Mouse (Mus musculus): ENCODE measurements at regions not wholly inside any gene's neighbourhood (a gene's known extent, or its start where the extent isn't known, plus 50 kb on each side); places are given as distances from the start of the nearest gene placed in this dataset.

- DNase-seq (ENCODE audit: low spot score): peak; percentile 67
These were observed 127.6 kb downstream of the Rpap3 start for GRCm38 (mm10) chr15:97578046-97578445.

DNA sequence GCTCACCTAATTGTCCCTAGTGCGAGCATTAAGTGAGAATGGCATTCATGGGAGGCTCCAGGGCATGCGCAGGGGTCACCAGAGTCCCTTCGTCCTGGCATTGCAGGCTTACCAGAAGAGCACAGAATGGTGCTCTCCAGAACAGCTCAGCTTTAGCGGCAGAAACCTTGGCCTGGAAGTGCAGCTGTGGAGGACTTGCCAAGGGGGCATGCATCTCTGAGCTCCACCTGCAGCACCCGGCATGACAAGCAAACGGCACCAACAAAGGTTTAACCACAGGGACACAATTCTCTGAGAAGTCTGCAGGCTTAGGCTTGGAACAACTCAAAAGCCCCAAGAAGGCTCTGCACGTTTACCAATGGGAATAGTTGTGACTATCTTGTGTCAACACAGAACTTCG lies 128.4 kb downstream of the Rpap3 start:
- peak; percentile 5 for DNase-seq (ENCODE audit: low spot score)

DNA sequence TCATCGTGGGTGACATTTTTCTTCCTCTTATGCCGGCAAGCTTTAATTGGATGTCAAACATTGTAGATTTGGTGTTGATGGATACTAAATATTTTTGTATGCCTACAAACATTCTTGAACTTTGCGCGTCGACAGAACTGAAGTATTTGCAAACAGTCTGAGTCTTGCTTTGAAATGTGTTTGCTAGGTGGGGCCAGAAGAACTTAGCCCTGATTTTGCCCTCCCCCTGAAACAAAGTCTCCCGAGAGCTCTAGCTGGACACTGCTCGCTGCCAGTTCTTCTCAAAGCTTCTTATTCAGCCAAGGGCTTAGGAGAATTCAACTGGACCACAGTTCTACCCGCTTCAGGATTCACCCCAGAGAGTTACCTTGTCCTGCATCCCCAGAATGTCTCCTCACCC lies 133.0 kb downstream of the Rpap3 start:
- DNase-seq (ENCODE audit: low spot score): no peak

- DNase-seq (ENCODE audit: low spot score): no peak
These were observed 133.7 kb downstream of the Rpap3 start for GRCm38 (mm10) chr15:97571885-97572284.

GRCm38 (mm10) chr15:97560096-97560495 lies 145.5 kb downstream of the Rpap3 start:
- DNase-seq (ENCODE audit: low spot score): no peak

DNA sequence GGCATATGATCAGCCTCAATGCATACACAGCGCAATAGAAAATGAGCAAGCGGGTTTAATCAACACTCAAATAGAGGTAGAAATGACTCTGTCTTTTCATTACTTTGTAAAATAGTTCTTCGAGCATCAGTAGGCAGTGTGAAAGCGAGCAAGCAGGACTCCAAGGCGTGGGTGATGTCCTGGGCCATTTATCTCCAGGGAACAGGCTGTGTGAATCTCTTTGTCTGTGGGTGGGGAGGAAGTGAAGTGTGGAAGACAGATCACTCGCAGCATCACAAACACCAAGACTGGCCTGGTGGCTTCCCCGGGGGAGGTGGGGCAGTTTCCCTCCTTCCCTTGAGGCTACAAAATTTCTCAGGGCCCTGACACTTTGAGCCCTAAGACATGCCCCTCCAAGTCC lies 146.9 kb downstream of the Rpap3 start:
- no peak for DNase-seq (ENCODE audit: low spot score)

- DNase-seq (ENCODE audit: low spot score): no peak
These were observed 157.3 kb downstream of the Rpap3 start for GRCm38 (mm10) chr15:97548354-97548753.

GRCm38 (mm10) chr15:97545034-97545433 lies 160.6 kb downstream of the Rpap3 start:
- DNase-seq (ENCODE audit: low spot score): no peak

DNA sequence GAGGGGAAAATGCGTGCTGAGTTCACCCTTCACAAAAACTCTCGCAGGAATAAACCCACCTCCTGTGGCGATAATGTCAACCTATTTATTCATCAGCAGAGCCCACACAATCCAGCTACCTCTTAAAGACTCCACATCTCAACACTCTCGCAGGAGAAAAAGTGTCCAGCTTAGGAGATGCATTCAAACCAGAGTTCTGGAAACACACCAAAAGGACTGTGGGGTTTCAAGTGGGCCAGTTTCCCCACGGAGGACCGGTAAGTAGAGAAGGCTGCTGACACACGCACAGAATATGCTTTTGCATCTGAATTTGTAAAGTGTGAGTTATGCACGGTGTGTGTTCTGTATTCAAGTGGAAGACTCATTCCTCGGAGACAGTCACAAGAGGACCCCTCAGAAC lies 164.0 kb downstream of the Rpap3 start:
- no peak for DNase-seq (ENCODE audit: low spot score)

DNA sequence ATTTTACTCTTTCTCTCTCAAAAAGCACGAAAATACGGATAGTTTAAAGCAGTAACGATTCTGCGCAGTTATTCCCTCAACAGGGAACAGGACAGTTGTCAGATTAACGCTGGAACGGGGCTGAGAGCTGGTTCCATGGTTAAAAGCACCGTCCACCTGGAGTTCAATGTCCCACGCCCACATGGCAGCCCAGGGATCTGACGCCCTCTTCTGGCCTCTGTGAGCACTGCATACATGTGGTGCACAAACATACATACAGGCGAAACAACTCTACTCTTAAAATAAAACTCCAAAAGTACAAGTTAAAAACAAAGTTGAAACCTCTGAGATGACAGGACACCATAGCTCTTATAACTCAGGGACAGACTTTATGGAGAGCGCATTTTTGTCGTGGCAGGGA lies 169.5 kb downstream of the Rpap3 start:
- no peak for DNase-seq (ENCODE audit: low spot score)

GRCm38 (mm10) chr15:97534878-97535277 lies 170.7 kb downstream of the Rpap3 start:
- peak; percentile 8 for DNase-seq (ENCODE audit: low spot score)

DNA sequence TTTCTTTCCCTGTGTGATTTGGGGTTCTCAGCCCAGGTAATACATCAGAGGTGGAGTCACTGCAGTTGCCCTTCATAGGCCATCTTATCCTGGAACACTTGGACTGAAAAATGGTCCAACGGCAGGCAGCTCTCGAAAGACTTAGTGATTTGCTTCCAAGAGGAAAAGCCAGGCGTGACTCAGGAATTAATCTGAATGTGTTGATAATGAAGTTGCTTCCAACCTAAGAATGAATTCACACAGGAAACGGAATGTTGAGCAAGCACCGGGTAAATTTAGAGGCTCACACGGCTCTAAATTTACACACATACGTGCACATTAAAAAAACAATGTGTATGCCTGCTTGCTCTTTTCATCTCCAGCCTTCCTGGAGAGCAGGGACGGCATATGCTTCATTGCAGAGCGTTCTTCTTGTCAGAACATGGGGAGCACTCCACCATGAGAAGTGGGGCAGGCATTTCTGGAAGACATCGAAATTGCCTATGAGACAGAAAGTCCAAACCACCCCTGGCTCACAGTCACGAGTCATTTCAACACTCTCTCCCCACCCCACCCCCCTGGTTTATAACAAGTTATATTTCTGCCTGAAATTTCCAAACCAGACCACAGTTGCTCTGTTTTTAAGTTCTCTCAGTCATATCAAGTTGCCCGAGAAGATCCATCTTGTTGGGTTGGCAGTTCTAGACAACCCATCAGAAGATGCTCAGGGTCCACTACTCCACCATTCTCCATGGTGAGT lies 171.9 kb downstream of the Rpap3 start:
- DNase-seq (ENCODE audit: low spot score): no peak

DNA sequence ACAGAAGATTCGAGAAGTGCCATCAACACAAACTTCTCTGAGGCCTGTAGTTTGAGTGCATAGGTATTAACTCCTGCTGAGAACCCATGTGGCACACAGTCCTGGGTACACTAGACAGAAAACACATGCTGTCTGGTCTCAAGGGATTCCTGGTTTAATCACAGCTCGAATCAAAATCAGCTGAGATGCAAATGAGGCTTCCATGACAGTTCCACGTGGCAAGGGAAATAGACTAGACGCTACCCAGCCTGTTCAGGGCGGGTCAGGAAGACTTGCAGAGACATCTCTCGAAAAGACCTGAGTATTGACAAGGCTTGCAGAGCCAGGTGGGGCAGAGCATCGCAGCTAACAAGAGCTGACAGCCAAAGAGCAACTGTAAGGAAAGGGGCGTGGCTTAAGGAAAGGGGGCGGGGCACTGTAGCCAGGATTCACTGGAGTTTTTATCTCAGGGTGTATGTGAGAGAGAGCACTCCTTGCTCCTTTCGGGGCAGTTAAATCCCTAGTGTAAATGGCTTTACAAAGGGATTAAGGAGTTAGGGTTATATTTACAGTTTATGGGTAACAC lies 173.2 kb downstream of the Rpap3 start:
- DNase-seq (ENCODE audit: low spot score): peak; percentile 10

GRCm38 (mm10) chr15:97528291-97529050 lies 177.2 kb downstream of the Rpap3 start:
- DNase-seq (ENCODE audit: low spot score): no peak

DNA sequence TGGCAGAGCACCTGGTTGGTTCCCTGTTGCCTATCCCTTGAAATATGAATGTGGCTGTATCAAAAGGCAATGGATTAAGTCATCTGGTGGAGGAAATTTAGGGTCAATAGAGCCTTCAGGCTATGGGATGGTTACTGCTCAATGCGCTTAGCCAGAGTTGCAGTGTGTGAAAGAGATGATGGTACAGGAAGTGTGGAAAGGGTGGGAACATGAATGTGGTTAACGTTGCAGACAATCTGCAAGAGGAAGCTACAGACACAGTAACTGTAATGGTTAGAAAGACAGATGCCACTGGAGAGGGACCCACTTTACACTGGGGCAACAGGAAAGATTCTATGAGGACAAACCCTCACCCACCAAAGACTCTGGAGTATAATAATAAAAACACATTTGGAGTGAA lies 185.2 kb downstream of the Rpap3 start:
- DNase-seq (ENCODE audit: low spot score): peak; percentile 15

DNA sequence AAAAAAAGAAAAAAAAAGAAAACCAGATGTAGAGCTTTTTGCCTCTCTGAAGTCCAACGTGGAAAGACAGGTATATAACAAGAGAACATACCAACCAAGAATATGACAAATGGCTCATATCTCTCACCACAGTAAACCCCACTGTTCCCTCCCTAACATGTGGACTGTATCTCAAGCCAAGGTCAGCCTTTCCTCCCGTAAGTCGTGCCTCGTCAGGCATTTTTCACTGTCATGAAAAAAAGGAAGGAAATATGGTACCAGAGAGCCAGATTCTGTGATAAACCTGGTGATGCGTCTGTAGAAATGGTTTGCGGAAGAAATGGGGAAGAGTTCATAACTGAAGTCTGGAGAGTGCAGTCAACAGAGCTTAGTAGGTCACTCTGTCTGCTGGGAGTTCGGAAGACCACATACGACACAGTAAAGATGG lies 185.7 kb downstream of the Rpap3 start:
- DNase-seq (ENCODE audit: low spot score): no peak

DNA sequence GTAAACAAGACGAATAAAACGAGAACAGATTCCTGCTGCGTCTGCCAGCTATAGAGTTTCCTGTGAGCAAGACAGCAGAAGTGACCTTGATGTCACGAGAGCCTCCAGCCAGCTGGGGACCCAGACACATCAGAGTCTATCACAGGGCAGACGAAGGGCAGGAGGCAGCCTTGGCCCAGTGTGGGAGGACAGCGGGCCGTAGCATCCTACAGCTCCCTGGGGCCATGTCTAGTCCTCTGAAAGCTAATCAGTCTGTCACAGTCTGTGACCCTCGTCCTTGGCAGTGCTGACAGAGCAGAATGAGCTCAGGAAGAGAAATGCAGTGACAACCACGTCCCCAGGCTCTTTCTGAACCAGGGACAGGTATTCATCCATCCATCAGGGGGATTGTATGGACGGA lies 187.7 kb downstream of the Rpap3 start:
- DNase-seq (ENCODE audit: low spot score): no peak

DNA sequence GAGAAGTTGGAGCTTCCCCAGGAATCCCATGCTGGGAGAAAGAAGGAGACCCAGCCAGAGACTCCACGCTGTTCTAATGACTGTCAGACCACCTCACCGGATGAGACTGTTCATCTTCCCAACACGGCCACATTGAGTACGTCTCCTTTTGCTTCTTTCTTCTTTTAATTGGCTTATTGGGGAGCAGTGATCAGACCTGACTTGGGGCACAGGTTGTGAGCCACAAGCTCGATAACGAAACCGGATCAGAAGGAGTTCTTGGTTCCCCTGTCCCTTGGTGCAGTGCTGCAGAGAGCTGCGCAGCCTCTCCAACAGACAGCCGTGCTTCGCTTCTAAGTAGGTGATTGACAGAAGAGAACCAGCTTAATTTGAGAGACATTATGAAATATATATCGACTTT lies 188.4 kb downstream of the Rpap3 start:
- no peak for DNase-seq (ENCODE audit: low spot score)

- no peak for DNase-seq (ENCODE audit: low spot score)
These were observed 189.9 kb downstream of the Rpap3 start for GRCm38 (mm10) chr15:97515773-97516172.

GRCm38 (mm10) chr15:97507656-97508306 lies 197.8 kb downstream of the Rpap3 start:
- no peak for DNase-seq (ENCODE audit: low spot score)

DNA sequence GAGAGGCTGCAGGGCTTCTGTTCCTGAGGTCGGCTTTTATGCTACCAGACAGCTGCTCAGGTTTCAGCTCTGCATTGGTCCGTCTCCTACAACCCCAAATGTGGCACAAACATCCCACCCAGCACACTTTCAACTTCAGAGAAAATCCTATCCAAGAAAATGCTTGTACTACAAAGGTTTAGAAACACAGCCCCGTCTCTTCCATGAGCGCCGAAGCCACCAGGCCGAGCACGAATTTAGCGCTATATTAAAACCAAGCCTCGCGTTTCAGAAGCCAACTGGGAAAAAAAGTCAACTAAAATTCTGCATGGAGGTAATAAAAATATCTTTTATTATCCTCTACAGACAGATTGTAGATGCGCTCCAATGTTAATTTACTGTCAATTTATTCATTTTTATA lies 198.4 kb downstream of the Rpap3 start:
- DNase-seq (ENCODE audit: low spot score): no peak

DNA sequence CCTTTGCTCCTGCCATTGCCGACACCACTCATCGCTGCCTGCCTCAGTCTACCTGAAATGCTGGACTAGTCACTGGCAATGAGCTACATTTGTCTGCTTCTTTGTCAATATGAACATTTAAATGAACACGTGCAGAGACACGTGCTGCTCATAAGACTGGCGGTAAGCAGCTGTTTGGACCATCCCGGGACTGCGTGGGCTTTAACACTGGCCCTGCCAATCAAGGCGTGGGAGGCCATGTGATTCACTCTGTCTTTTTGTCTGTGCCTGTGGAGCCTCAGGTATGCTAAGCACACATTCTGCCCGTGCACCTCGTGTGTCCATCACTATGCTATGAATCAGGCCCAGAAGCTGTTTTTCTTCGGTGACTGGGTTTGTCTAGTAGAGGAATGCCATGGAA lies 199.9 kb downstream of the Rpap3 start:
- DNase-seq (ENCODE audit: low spot score): no peak

GRCm38 (mm10) chr15:97504325-97504724 lies 201.3 kb downstream of the Rpap3 start:
- no peak for DNase-seq (ENCODE audit: low spot score)
